Mouse (Mus musculus) CH12.LX (cell line): Measurements from ENCODE around the gene Dppa1.

ENCODE experiments used
- CTCF ChIP-seq, 2 experiments: IDR thresholded peaks in 1 of 2; conservative IDR thresholded peaks in 1 of 2; 2 replicates each; pipeline ENCODE4 v1.5.1; 2011 to 2012; ENCODE audit warnings: low read depth in 2 of 2, low read length in 2 of 2, improper control_type of control experiment in 1 of 2, inconsistent platforms in 1 of 2, mild to moderate bottlenecking in 1 of 2, moderate library complexity in 1 of 2
- HCFC1 ChIP-seq: IDR thresholded peaks from 2 replicates; pipeline ENCODE4 v1.6.1; 2012; ENCODE audit warnings: low read depth, mild to moderate bottlenecking, inconsistent platforms, low read length, improper control_type of control experiment
- NELFE ChIP-seq: IDR thresholded peaks from 2 replicates; pipeline ENCODE4 v1.6.1; 2011; ENCODE audit warnings: low read depth, low read length, improper control_type of control experiment
- NRF1 ChIP-seq: IDR thresholded peaks from 2 replicates; pipeline ENCODE4 v1.6.1; 2014; ENCODE audit warnings: low read depth, mild to moderate bottlenecking, inconsistent platforms, low read length, improper control_type of control experiment, moderate library complexity
- POLR2A ChIP-seq: IDR thresholded peaks from 2 replicates; pipeline ENCODE4 v1.6.1; 2011; ENCODE audit warnings: low read depth, mild to moderate bottlenecking, improper control_type of control experiment, low read length
- TBP ChIP-seq: conservative IDR thresholded peaks from 2 replicates; pipeline ENCODE4 v1.6.1; 2011; ENCODE audit warnings: low read depth, low read length, improper control_type of control experiment
- USF2 ChIP-seq: conservative IDR thresholded peaks from 2 replicates; pipeline ENCODE4 v1.6.1; 2011; ENCODE audit warnings: low read depth, low read length, improper control_type of control experiment

- TF ChIP-seq USF2: no peak
- TF ChIP-seq POLR2A: no peak
- no peak for TF ChIP-seq TBP
- no peak for TF ChIP-seq NELFE
- no peak for TF ChIP-seq HCFC1
- no peak for TF ChIP-seq CTCF (conservative IDR thresholded peaks at IDR 0.05 in 1 of 2, IDR thresholded peaks at IDR 0.05 in 1 of 2; ENCODE audit: low read depth in 2 of 2, low read length in 2 of 2)
- no peak for TF ChIP-seq NRF1
These were observed 46.3 kb downstream of the Dppa1 start for GRCm38 (mm10) chr11:46582741-46583140.
